Mouse (Mus musculus) embryonic facial prominence, embryonic 14.5 days (tissue): ENCODE data around the gene Vmn2r111. TPM values are rescaled to one million over a fixed set of nuclear protein-coding genes. Genes with fewer than 3 reads are reported as not detected.
"Not testable (repeated sequence)": the region's sequence is repeated elsewhere in the genome, so short reads cannot be mapped to it uniquely, and the experiment has no call there.

ENCODE experiments used
- ATAC-seq: fragments of 200-750 bp; cut with Nextera tagmentation; 2 replicates; pipeline ENCODE4 v1.8.0; 2017; ENCODE audit warnings: low read depth, moderate number of reproducible peaks, moderate TSS enrichment
- DNase-seq: peaks from one replicate; pipeline ENCODE4 v3.0.0-alpha.2; 2015; ENCODE audit warnings: low spot score
- H3K27ac ChIP-seq: fragments of 300-500 bp; sonication (generic); replicated peaks from 2 replicates; pipeline ENCODE4 v1.5.1; 2014; ENCODE audit warnings: low read depth, mild to moderate bottlenecking, low read length, moderate library complexity
- H3K27me3 ChIP-seq: fragments of 300-500 bp; sonication (generic); replicated peaks from 2 replicates; pipeline ENCODE4 v1.6.1; 2014; ENCODE audit warnings: low read length; ENCODE audit not compliant: control insufficient read depth, insufficient read depth
- H3K36me3 ChIP-seq: fragments of 300-500 bp; sonication (generic); 2 replicates; pipeline ENCODE4 v1.6.1; 2014; ENCODE audit warnings: low read length, mixed read lengths; ENCODE audit not compliant: control insufficient read depth, insufficient read depth
- H3K4me1 ChIP-seq: fragments of 300-500 bp; sonication (generic); 2 replicates; pipeline ENCODE4 v1.6.1; 2014; ENCODE audit warnings: antibody characterized with exemption, low read length; ENCODE audit not compliant: control insufficient read depth, insufficient read depth
- H3K4me2 ChIP-seq: fragments of 300-500 bp; sonication (generic); 2 replicates; pipeline ENCODE4 v1.6.1; 2014; ENCODE audit warnings: low read depth, mild to moderate bottlenecking, low read length, moderate library complexity, mixed read lengths
- H3K4me3 ChIP-seq: fragments of 300-500 bp; sonication (generic); 2 replicates; pipeline ENCODE4 v1.5.1; 2014; ENCODE audit warnings: low read depth, mild to moderate bottlenecking, low read length
- H3K9ac ChIP-seq: fragments of 300-500 bp; sonication (generic); 2 replicates; pipeline ENCODE4 v1.6.1; 2014; ENCODE audit warnings: low read depth, mild to moderate bottlenecking, low read length, moderate library complexity, mixed read lengths
- H3K9me3 ChIP-seq: fragments of 300-500 bp; sonication (generic); 2 replicates; pipeline ENCODE4 v1.6.1; 2016; ENCODE audit warnings: low read length; ENCODE audit not compliant: control insufficient read depth
- WGBS: fragments of 180-500 bp; shearing (Covaris S2); extraction: QIAGEN DNeasy Blood & Tissue Kit; methylation state at CpG from one replicate; pipeline ENCODE4 v1.1.7; 2014; 5-methylcytosine and 5-hydroxymethylcytosine counted together
- polyA plus RNA-seq: library from polyadenylated mRNA; unstranded; fragments of >200 nt; fragmentation: Nextera tagmentation; extraction: Ambion mirVana; gene quantifications from 2 replicates; pipeline ENCODE4 v1.2.1, GENCODE M21; 2014

Vmn2r111 gene
- not detected in 2 replicates for polyA plus RNA-seq

GRCm38 (mm10) chr17:22573382-22573781, at the start of gene Vmn2r111:
Gene Vmn2r111, minus strand, starts transcription at chr17:22573482.
- H3K27ac ChIP-seq, H3K4me3 ChIP-seq, H3K9me3 ChIP-seq, DNase-seq, H3K27me3 ChIP-seq, H3K36me3 ChIP-seq, ATAC-seq, H3K4me2 ChIP-seq, H3K9ac ChIP-seq, H3K4me1 ChIP-seq: not testable (repeated sequence)
- WGBS: 67% methylated on average over 1 of the region's 1 CpGs

GRCm38 (mm10) chr17:22600651-22601050, 27.4 kb upstream of the Vmn2r111 start, which contains the start of gene Vmn2r112:
Gene Vmn2r112, plus strand, starts transcription at chr17:22600951.
- H3K36me3 ChIP-seq, H3K9me3 ChIP-seq, H3K27ac ChIP-seq, ATAC-seq, H3K4me2 ChIP-seq, H3K9ac ChIP-seq, H3K27me3 ChIP-seq, H3K4me3 ChIP-seq, DNase-seq, H3K4me1 ChIP-seq: not testable (repeated sequence)

DNA sequence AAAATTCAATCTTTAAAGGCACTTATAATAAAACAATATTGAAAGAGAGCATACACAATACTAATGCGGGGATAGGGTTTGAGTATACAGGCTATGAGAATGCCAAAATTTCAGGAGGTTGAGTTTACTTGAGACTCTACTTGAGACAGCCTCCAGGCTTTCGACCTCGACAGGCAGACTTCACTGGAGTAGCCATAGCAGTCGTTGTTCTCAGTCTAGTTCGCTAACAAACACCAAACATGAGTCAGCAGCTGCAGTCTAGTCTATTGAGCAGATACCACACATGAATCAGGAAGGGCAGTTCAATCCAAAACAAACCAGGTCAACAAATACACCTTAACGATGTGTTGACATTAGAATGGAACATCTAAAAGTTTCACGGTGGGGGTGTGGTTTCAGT, 52.8 kb downstream of the Vmn2r111 start:
- ATAC-seq, DNase-seq: not testable (repeated sequence)

GRCm38 (mm10) chr17:22520037-22520436, 53.2 kb downstream of the Vmn2r111 start:
- not testable (repeated sequence) for ATAC-seq, H3K27me3 ChIP-seq, H3K4me3 ChIP-seq, H3K4me1 ChIP-seq, DNase-seq, H3K27ac ChIP-seq, H3K4me2 ChIP-seq, H3K36me3 ChIP-seq, H3K9me3 ChIP-seq, H3K9ac ChIP-seq
- whole genome bisulfite sequencing: 72% methylated on average over 3 of the region's 3 CpGs

More for the DNA sequence above, 52.8 kb downstream of the Vmn2r111 start:
- not testable (repeated sequence) for H3K4me1 ChIP-seq, H3K4me3 ChIP-seq, H3K27me3 ChIP-seq, H3K4me2 ChIP-seq, H3K9ac ChIP-seq, H3K27ac ChIP-seq, H3K36me3 ChIP-seq, H3K9me3 ChIP-seq
- WGBS: 81% methylated on average over 7 of the region's 7 CpGs

GRCm38 (mm10) chr17:22497120-22497519, 76.2 kb downstream of the Vmn2r111 start:
- Histone ChIP-seq H3K36me3 (no peaks in the 10 kb centered on the region), H3K9me3 (no peaks in the 10 kb centered on the region), H3K27ac (no peak overlapping the region), H3K9ac (no peak overlapping the region), H3K4me2 (no peak overlapping the region), H3K27me3 (no peaks in the 10 kb centered on the region), H3K4me3 (no peak overlapping the region), H3K4me1 (no peaks in the 10 kb centered on the region)
- 68% methylated on average over 4 of the region's 4 CpGs for WGBS
- DNase-seq (no peak), ATAC-seq (no peak)

Other genes with a start within 250 kb of the Vmn2r111 start
- 14.1 and 14.9 TPM in 2 replicates for gene Zfp944, start 212.1 kb downstream of the Vmn2r111 start, polyA plus RNA-seq
- gene Zfp758, start 212.0 kb downstream of the Vmn2r111 start, polyA plus RNA-seq: 10.4 and 10.7 TPM in 2 replicates
- 14.4 and 15.3 TPM in 2 replicates for gene Zfp946, start 149.3 kb downstream of the Vmn2r111 start, polyA plus RNA-seq
- gene Vmn2r112, start 27.5 kb upstream of the Vmn2r111 start, polyA plus RNA-seq: not detected in 2 replicates